Mouse (Mus musculus) lung, embryonic 16.5 days (tissue): ENCODE results near the gene Csnk1g1. TPM values are rescaled to one million over a fixed set of nuclear protein-coding genes. Genes with fewer than 3 reads are reported as not detected.

Experiments
- ATAC-seq: fragments of 200-750 bp; cut with Nextera tagmentation; 2 replicates; pipeline ENCODE4 v1.8.0; 2017; ENCODE audit warnings: low read depth, mild to moderate bottlenecking, moderate library complexity
- H3K27ac ChIP-seq: fragments of 300-500 bp; sonication (generic); 2 replicates; pipeline ENCODE4 v1.5.1; 2014; ENCODE audit warnings: mild to moderate bottlenecking, control low read depth, low read length
- H3K27me3 ChIP-seq: fragments of 300-500 bp; sonication (generic); 2 replicates; pipeline ENCODE4 v1.6.1; 2014; ENCODE audit warnings: low read depth, low read length, mixed read lengths; ENCODE audit not compliant: control insufficient read depth, insufficient read depth
- H3K36me3 ChIP-seq: fragments of 300-500 bp; sonication (generic); 2 replicates; pipeline ENCODE4 v1.6.1; 2014; ENCODE audit warnings: low read length; ENCODE audit not compliant: control insufficient read depth, insufficient read depth
- H3K4me1 ChIP-seq: fragments of 300-500 bp; sonication (generic); replicated peaks from 2 replicates; pipeline ENCODE4 v1.6.1; 2014; ENCODE audit warnings: low read length, mixed read lengths; ENCODE audit not compliant: control insufficient read depth, insufficient read depth
- H3K4me2 ChIP-seq: fragments of 300-500 bp; sonication (generic); 2 replicates; pipeline ENCODE4 v1.6.1; 2014; ENCODE audit warnings: low read depth, low read length, control low read depth
- H3K4me3 ChIP-seq: fragments of 300-500 bp; sonication (generic); 2 replicates; pipeline ENCODE4 v1.5.1; 2014; ENCODE audit warnings: mild to moderate bottlenecking, low read length, control low read depth
- H3K9ac ChIP-seq: fragments of 300-500 bp; sonication (generic); 2 replicates; pipeline ENCODE4 v1.6.1; 2014; ENCODE audit warnings: low read length, control low read depth
- H3K9me3 ChIP-seq: fragments of 300-500 bp; sonication (generic); 2 replicates; pipeline ENCODE4 v1.6.1; 2016; ENCODE audit warnings: low read length; ENCODE audit not compliant: control insufficient read depth
- WGBS: fragments of 180-500 bp; shearing (Covaris S2); extraction: QIAGEN DNeasy Blood & Tissue Kit; methylation state at CpG from one replicate; pipeline ENCODE4 v1.1.7; 2014; 5-methylcytosine and 5-hydroxymethylcytosine counted together
- polyA plus RNA-seq: library from polyadenylated mRNA; unstranded; fragments of >200 nt; fragmentation: Nextera tagmentation; extraction: Ambion mirVana; gene quantifications from 2 replicates; pipeline ENCODE4 v1.2.1, GENCODE M21; 2015

Gene Csnk1g1
- polyA plus RNA-seq, 1 experiment from 2014 or later = 16.0 TPM

GRCm38 (mm10) chr9:66059583-66060307 is 151.0 kb downstream of the Csnk1g1 start, which contains the start of gene Ppib:
TSS of gene Ppib (plus strand) at chr9:66060222.
- Histone ChIP-seq H3K27me3 (no peaks in the 10 kb centered on the region), H3K9me3 (no peaks in the 10 kb centered on the region), H3K36me3 (peaks cover 22% of the 10 kb centered on the region), H3K4me1 (peaks cover 13% of the 10 kb centered on the region), H3K4me2 (peak within 1 kb of the TSS; percentile 82), H3K9ac (peak within 1 kb of the TSS; percentile 91), H3K27ac (peak within 1 kb of the TSS; percentile 65), H3K4me3 (peak within 1 kb of the TSS; percentile 95)
- WGBS = 1% methylated on average over 51 of the region's 51 CpGs
- ATAC-seq = peak; percentile 99

- peak; percentile 61 for ATAC-seq
- peak overlapping the region; percentile 91 for H3K9ac ChIP-seq
- H3K27ac ChIP-seq = peak overlapping the region; percentile 65
- peak overlapping the region; percentile 82 for H3K4me2 ChIP-seq
- H3K36me3 ChIP-seq = peaks cover 25% of the 10 kb centered on the region
- under 1% methylated on average over 20 of the region's 20 CpGs for WGBS
- H3K4me1 ChIP-seq = peaks cover 13% of the 10 kb centered on the region
- H3K9me3 ChIP-seq = no peaks in the 10 kb centered on the region
- H3K27me3 ChIP-seq = no peaks in the 10 kb centered on the region
- H3K4me3 ChIP-seq = peak overlapping the region; percentile 95
Observed at GRCm38 (mm10) chr9:66060308-66060647, 151.6 kb downstream of the Csnk1g1 start.

- H3K27ac ChIP-seq = peak overlapping the region; percentile 44
- WGBS = 6% methylated on average over 4 of the region's 4 CpGs
- H3K9me3 ChIP-seq = no peaks in the 10 kb centered on the region
- no peaks in the 10 kb centered on the region for H3K27me3 ChIP-seq
- peak overlapping the region; percentile 82 for H3K4me2 ChIP-seq
- peaks cover 31% of the 10 kb centered on the region for H3K36me3 ChIP-seq
- ATAC-seq = no peak
- H3K9ac ChIP-seq = peak overlapping the region; percentile 91
- H3K4me3 ChIP-seq = peak overlapping the region; percentile 95
- peaks cover 13% of the 10 kb centered on the region for H3K4me1 ChIP-seq
Observed at GRCm38 (mm10) chr9:66060986-66061385, 152.3 kb downstream of the Csnk1g1 start.

GRCm38 (mm10) chr9:66061656-66062055 is 152.9 kb downstream of the Csnk1g1 start:
- WGBS = 66% methylated on average over 3 of the region's 3 CpGs
- H3K4me1 ChIP-seq = peaks cover 13% of the 10 kb centered on the region
- peak overlapping the region; percentile 95 for H3K4me3 ChIP-seq
- no peaks in the 10 kb centered on the region for H3K9me3 ChIP-seq
- H3K36me3 ChIP-seq = peaks cover 37% of the 10 kb centered on the region
- H3K27me3 ChIP-seq = no peaks in the 10 kb centered on the region
- H3K9ac ChIP-seq = peak overlapping the region; percentile 91
- peak overlapping the region; percentile 82 for H3K4me2 ChIP-seq
- ATAC-seq = no peak
- H3K27ac ChIP-seq = no peak overlapping the region; the same call in 1 of the 2 replicates

- H3K27me3 ChIP-seq = peaks cover 4% of the 10 kb centered on the region; the same call in 1 of the 2 replicates
- 89% methylated on average over 3 of the region's 3 CpGs for WGBS
- H3K4me1 ChIP-seq = peaks cover 13% of the 10 kb centered on the region
- H3K4me3 ChIP-seq = no peak overlapping the region
- no peak overlapping the region for H3K4me2 ChIP-seq
- no peak for ATAC-seq
- no peaks in the 10 kb centered on the region for H3K9me3 ChIP-seq
- no peak overlapping the region for H3K27ac ChIP-seq
- peaks cover 42% of the 10 kb centered on the region for H3K36me3 ChIP-seq
- no peak overlapping the region for H3K9ac ChIP-seq
Observed at GRCm38 (mm10) chr9:66063446-66063845, 154.7 kb downstream of the Csnk1g1 start.

- no peak for ATAC-seq
- Histone ChIP-seq H3K27me3 (peaks cover 4% of the 10 kb centered on the region; the same call in 1 of the 2 replicates), H3K4me1 (peaks cover 19% of the 10 kb centered on the region), H3K9ac (no peak overlapping the region), H3K4me2 (no peak overlapping the region), H3K27ac (no peak overlapping the region), H3K9me3 (no peaks in the 10 kb centered on the region), H3K36me3 (peaks cover 42% of the 10 kb centered on the region), H3K4me3 (no peak overlapping the region)
- 94% methylated on average over 11 of the region's 11 CpGs for WGBS
Observed at GRCm38 (mm10) chr9:66064316-66064715, 155.6 kb downstream of the Csnk1g1 start.

GRCm38 (mm10) chr9:66066791-66067190 is 158.1 kb downstream of the Csnk1g1 start:
- no peak for ATAC-seq
- Histone ChIP-seq H3K27ac (no peak overlapping the region), H3K9ac (no peak overlapping the region), H3K9me3 (no peaks in the 10 kb centered on the region), H3K4me1 (peaks cover 9% of the 10 kb centered on the region), H3K4me3 (no peak overlapping the region), H3K27me3 (peaks cover 4% of the 10 kb centered on the region; the same call in 1 of the 2 replicates), H3K4me2 (no peak overlapping the region), H3K36me3 (peaks cover 42% of the 10 kb centered on the region)
- 78% methylated on average over 3 of the region's 3 CpGs for WGBS

GRCm38 (mm10) chr9:66067542-66067941 is 158.8 kb downstream of the Csnk1g1 start:
- Histone ChIP-seq H3K4me1 (peaks cover 9% of the 10 kb centered on the region), H3K9me3 (no peaks in the 10 kb centered on the region), H3K27me3 (peaks cover 4% of the 10 kb centered on the region; the same call in 1 of the 2 replicates), H3K4me2 (no peak overlapping the region), H3K4me3 (no peak overlapping the region), H3K36me3 (peaks cover 38% of the 10 kb centered on the region), H3K27ac (no peak overlapping the region), H3K9ac (no peak overlapping the region)
- ATAC-seq = no peak
- WGBS = 24% methylated on average over 5 of the region's 5 CpGs

GRCm38 (mm10) chr9:66068056-66068455 is 159.3 kb downstream of the Csnk1g1 start:
- no peak for ATAC-seq
- no peak overlapping the region for H3K4me2 ChIP-seq
- 62% methylated on average over 4 of the region's 4 CpGs for WGBS

More at GRCm38 (mm10) chr9:66068056-66068455, 159.3 kb downstream of the Csnk1g1 start:
- H3K27me3 ChIP-seq = peaks cover 4% of the 10 kb centered on the region; the same call in 1 of the 2 replicates
- no peak overlapping the region; the same call in 1 of the 2 replicates for H3K4me3 ChIP-seq
- H3K27ac ChIP-seq = no peak overlapping the region
- peaks cover 33% of the 10 kb centered on the region for H3K36me3 ChIP-seq
- H3K4me1 ChIP-seq = peaks cover 9% of the 10 kb centered on the region
- no peaks in the 10 kb centered on the region for H3K9me3 ChIP-seq
- no peak overlapping the region for H3K9ac ChIP-seq
